Mouse (Mus musculus) limb, embryonic 14.5 days (tissue): ENCODE measurements at regions not wholly inside any gene's neighbourhood (a gene's known extent, or its start where the extent isn't known, plus 50 kb on each side); places are given as distances from the start of the nearest gene placed in this dataset.

Experiments
- ATAC-seq: fragments of 200-750 bp; cut with Nextera tagmentation; 2 replicates; pipeline ENCODE4 v1.8.0; 2017; ENCODE audit warnings: low read depth, moderate number of reproducible peaks, moderate TSS enrichment; ENCODE audit not compliant: low FRiP score
- DNase-seq: peaks from one replicate; pipeline ENCODE4 v3.0.0-alpha.2; 2015; ENCODE audit warnings: low spot score
- H3K27ac ChIP-seq: fragments of 300-500 bp; sonication (generic); replicated peaks from 2 replicates; pipeline ENCODE4 v1.5.1; 2014; ENCODE audit warnings: low read depth, mild to moderate bottlenecking, low read length, moderate library complexity, mixed read lengths
- H3K27me3 ChIP-seq: fragments of 300-500 bp; sonication (generic); 2 replicates; pipeline ENCODE4 v1.6.1; 2014; ENCODE audit warnings: low read length, mixed read lengths; ENCODE audit not compliant: control insufficient read depth, insufficient read depth
- H3K36me3 ChIP-seq: fragments of 300-500 bp; sonication (generic); 2 replicates; pipeline ENCODE4 v1.6.1; 2014; ENCODE audit warnings: mild to moderate bottlenecking, low read length, moderate library complexity, mixed read lengths; ENCODE audit not compliant: control insufficient read depth, insufficient read depth
- H3K4me1 ChIP-seq: fragments of 300-500 bp; sonication (generic); 2 replicates; pipeline ENCODE4 v1.6.1; 2014; ENCODE audit warnings: antibody characterized with exemption, low read length, mixed read lengths; ENCODE audit not compliant: control insufficient read depth, insufficient read depth
- H3K4me2 ChIP-seq: fragments of 300-500 bp; sonication (generic); replicated peaks from 2 replicates; pipeline ENCODE4 v1.6.1; 2014; ENCODE audit warnings: low read depth, mild to moderate bottlenecking, low read length, moderate library complexity; ENCODE audit not compliant: severe bottlenecking
- H3K4me3 ChIP-seq: fragments of 300-500 bp; sonication (generic); replicated peaks from 2 replicates; pipeline ENCODE4 v1.5.1; 2014; ENCODE audit warnings: low read length
- H3K9ac ChIP-seq: fragments of 300-500 bp; sonication (generic); 2 replicates; pipeline ENCODE4 v1.6.1; 2014; ENCODE audit warnings: mild to moderate bottlenecking, low read depth, low read length, moderate library complexity; ENCODE audit not compliant: severe bottlenecking
- H3K9me3 ChIP-seq: fragments of 300-500 bp; sonication (generic); 2 replicates; pipeline ENCODE4 v1.6.1; 2016; ENCODE audit warnings: low read length; ENCODE audit not compliant: control insufficient read depth
- POLR2A ChIP-seq: fragments of 200-500 bp; IDR thresholded peaks from 2 replicates; pipeline ENCODE4 v1.8.0; 2012; ENCODE audit warnings: inconsistent platforms, mild to moderate bottlenecking, moderate library complexity, borderline replicate concordance; ENCODE audit not compliant: insufficient read depth, insufficient read length; ENCODE audit errors: extremely low read depth
- WGBS: fragments of 180-500 bp; shearing (Covaris S2); extraction: QIAGEN DNeasy Blood & Tissue Kit; methylation state at CpG from one replicate; pipeline ENCODE4 v1.1.7; 2014; 5-methylcytosine and 5-hydroxymethylcytosine counted together

DNA sequence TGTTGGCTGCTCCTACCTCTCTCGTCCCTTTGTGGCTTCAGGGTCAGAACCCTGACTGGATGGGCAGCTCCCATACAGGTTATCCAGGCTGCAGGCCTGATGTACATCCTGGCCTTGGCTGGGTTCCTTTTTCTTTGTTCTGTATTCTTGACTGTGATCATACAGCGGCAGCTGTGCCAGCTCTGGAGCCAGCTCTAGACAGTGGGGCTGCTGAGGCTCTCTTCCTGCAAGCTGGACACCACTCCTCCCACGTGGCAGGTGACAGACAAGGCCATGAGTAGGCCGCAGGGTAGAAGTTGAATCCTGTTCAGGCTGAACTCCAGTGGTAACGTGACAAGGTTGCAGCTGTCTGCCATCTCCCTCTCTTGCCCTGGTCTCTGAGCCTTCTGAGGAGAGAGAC, 71.6 kb upstream of the Nkd1 start:
- Histone ChIP-seq H3K4me2 (no peak overlapping the region), H3K4me3 (no peak overlapping the region), H3K9ac (no peak overlapping the region), H3K36me3 (no peaks in the 10 kb centered on the region), H3K27ac (no peak overlapping the region), H3K4me1 (peaks cover 11% of the 10 kb centered on the region), H3K27me3 (peaks cover 31% of the 10 kb centered on the region), H3K9me3 (no peaks in the 10 kb centered on the region)
- no peak for TF ChIP-seq POLR2A
- 70% methylated on average over 5 of the region's 5 CpGs for WGBS
- DNase-seq: no peak
- no peak for ATAC-seq

DNA sequence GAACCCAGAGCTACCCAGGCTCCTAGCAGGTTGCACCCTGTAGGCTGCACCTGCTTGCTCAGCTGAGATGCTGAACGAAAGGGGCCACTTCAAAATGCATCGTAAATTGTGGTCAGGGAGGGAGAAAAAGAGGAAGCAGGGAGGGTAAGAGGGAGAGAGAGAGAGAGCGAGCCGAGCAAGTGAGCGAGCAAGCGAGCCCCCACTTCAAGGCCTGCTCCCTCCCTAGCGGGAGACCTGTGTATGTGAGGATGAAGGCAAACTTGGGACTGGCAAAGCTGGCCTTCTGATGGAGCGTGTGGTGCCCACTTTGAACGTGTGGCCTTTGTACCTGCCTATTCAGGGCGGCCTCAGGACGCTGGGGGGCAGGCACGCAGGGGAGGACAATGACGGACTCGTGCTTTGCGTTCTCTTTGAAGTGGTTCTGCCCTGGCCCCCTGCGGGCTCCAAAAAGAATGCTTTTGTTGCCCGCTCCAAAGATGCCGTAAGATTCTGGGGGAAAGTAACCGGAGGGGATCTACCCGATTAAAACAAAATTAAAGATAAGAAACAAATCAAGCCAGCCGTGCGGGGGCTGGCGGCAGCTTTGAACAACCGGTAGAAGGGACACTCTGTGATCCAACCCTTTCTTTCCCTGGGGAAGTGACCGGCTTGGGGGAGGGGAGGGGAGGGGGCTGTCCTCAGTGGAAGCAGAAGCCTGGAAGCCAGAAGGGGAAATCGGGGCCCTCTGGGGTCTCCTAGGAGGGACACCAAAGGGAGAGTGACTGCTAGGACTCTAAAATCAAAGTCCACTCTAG, 70.1 kb upstream of the Nkd1 start:
- Histone ChIP-seq H3K9me3 (no peaks in the 10 kb centered on the region; the same call in 1 of the 2 replicates), H3K4me1 (peaks cover 20% of the 10 kb centered on the region), H3K9ac (peak overlapping the region; percentile 25; the same call in 1 of the 2 replicates), H3K4me2 (peak overlapping the region; percentile 27), H3K36me3 (no peaks in the 10 kb centered on the region), H3K27ac (no peak overlapping the region), H3K27me3 (peaks cover 37% of the 10 kb centered on the region), H3K4me3 (no peak overlapping the region)
- DNase-seq: no peak
- ATAC-seq: no peak
- 4% methylated on average over 26 of the region's 26 CpGs for WGBS
- no peak for TF ChIP-seq POLR2A

DNA sequence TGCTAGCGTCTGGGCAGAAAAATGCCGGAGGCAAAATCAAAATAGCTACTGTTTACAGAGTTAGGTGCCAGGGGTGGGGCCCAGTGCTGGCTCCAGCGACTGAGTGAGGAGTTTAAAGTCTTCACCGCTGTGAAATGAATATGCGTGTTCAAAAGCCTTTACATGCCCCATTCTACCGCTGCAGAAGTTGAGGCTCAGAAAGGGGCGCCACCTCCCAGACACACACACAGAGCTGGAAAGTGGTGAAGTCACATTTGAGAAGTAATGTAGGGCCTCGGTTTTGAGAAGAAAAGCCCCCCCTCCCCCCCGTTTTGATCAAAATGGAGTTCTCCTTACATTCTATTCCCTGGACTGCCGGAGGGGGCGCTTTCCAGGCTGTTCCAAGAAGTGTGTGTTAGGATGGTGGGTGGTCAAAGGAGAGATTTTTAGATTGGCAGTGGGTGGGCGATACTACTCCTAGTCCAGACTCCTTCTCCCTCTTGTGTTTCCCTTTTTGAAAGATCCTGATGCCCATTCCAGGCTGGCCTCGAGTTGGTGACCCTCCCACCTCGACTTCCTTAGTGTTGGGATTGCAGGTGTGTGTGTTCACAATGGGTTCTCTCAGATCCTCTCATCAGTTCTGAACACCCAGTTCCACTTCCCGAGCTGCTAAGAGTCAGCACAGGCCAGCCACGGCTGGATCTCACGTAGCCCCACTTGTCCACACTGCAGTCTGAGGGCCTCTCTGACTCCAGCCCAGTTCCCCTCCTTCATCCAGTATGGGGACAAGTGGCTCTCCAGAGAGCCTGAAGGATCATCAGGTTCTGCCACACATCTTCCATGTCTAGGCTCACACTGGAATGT, 69.3 kb upstream of the Nkd1 start:
- Histone ChIP-seq H3K4me3 (no peak overlapping the region), H3K36me3 (no peaks in the 10 kb centered on the region), H3K4me2 (peak overlapping the region; percentile 27), H3K4me1 (peaks cover 20% of the 10 kb centered on the region), H3K9me3 (peaks cover 7% of the 10 kb centered on the region; the same call in 1 of the 2 replicates), H3K27me3 (peaks cover 37% of the 10 kb centered on the region), H3K27ac (no peak overlapping the region), H3K9ac (no peak overlapping the region)
- 31% methylated on average over 17 of the region's 17 CpGs for WGBS
- no peak for TF ChIP-seq POLR2A
- ATAC-seq: no peak
- DNase-seq: no peak

DNA sequence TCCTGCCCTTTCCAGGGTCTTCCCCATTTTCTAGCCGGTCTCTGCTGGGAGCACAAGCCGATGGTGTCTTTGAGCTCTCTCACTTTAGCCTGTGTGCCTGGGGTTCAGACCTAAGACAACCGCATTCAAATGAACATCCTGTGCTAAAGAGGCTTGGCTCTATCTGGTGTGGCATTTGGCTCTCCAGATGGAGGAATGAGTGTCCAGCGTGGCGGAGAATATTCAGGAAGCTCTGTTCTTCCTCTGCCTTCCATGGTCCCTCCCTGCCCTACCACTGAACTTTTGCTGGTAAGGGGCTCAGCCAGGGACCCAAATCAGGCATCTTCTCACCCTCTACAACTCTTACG, 68.7 kb upstream of the Nkd1 start:
- Histone ChIP-seq H3K4me1 (peaks cover 20% of the 10 kb centered on the region), H3K9ac (no peak overlapping the region), H3K9me3 (peaks cover 9% of the 10 kb centered on the region; the same call in 1 of the 2 replicates), H3K27me3 (peaks cover 37% of the 10 kb centered on the region), H3K4me3 (no peak overlapping the region), H3K36me3 (no peaks in the 10 kb centered on the region), H3K4me2 (no peak overlapping the region), H3K27ac (no peak overlapping the region)
- TF ChIP-seq POLR2A: no peak
- no peak for ATAC-seq
- 77% methylated on average over 6 of the region's 6 CpGs for WGBS
- DNase-seq: no peak

DNA sequence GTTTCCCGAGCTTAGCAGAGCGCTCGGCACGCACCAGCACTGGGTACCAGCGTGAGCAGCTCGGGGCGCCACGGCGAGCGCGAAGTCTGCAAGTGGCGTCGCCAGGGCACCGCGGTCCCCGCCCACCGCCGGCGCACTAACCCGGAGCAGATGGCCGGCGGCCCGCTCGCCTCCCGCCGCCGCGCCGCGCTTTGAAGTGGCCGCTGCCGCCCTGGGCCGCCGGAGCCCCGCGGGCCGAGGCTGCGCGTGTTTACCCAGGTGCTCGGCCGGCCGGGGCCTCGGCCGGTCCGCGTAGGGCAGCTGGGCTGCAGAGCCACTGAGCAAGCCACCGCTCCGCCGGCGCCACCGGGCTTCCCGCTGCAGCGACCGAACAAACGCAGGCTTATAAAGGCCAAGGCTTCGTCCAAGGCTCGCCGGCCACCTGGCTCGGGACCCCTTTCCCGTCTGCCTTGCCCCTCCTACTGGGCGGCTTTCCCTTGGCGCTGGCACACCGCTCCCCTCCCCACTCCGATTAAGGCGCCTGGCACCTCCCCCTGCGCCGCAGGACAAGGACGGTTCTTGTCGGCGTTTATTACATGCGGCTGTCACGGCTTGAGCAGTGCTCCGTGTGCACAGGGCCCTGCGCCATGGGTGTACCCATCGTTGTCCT, 67.0 kb upstream of the Nkd1 start:
- Histone ChIP-seq H3K4me2 (peak overlapping the region; percentile 99), H3K27me3 (peaks cover 37% of the 10 kb centered on the region), H3K9ac (peak overlapping the region; percentile 71), H3K9me3 (peaks cover 9% of the 10 kb centered on the region; the same call in 1 of the 2 replicates), H3K36me3 (no peaks in the 10 kb centered on the region), H3K4me3 (peak overlapping the region; percentile 56), H3K4me1 (peaks cover 20% of the 10 kb centered on the region), H3K27ac (peak overlapping the region; percentile 65; the same call in 1 of the 2 replicates)
- DNase-seq (peak; percentile 45), ATAC-seq (peak; percentile 67)
- TF ChIP-seq POLR2A: no peak
- WGBS: under 1% methylated on average over 55 of the region's 75 CpGs
